Mouse (Mus musculus) intestine, embryonic 16.5 days (tissue): ENCODE results near the gene Pak1. TPM values are rescaled to one million over a fixed set of nuclear protein-coding genes. Genes with fewer than 3 reads are reported as not detected.

Source experiments
- ATAC-seq: fragments of 200-750 bp; cut with Nextera tagmentation; 2 replicates; pipeline ENCODE4 v1.8.0; 2017; ENCODE audit warnings: moderate TSS enrichment, moderate library complexity
- H3K27ac ChIP-seq: fragments of 300-500 bp; sonication (generic); 2 replicates; pipeline ENCODE4 v1.5.1; 2014; ENCODE audit warnings: mild to moderate bottlenecking, low read length
- H3K27me3 ChIP-seq: fragments of 300-500 bp; sonication (generic); replicated peaks from 2 replicates; pipeline ENCODE4 v1.6.1; 2014; ENCODE audit warnings: low read length, control low read depth, mixed read lengths; ENCODE audit not compliant: control insufficient read depth, insufficient read depth
- H3K36me3 ChIP-seq: fragments of 300-500 bp; sonication (generic); 2 replicates; pipeline ENCODE4 v1.6.1; 2014; ENCODE audit warnings: low read length, control low read depth; ENCODE audit not compliant: control insufficient read depth, insufficient read depth
- H3K4me1 ChIP-seq: fragments of 300-500 bp; sonication (generic); 2 replicates; pipeline ENCODE4 v1.6.1; 2014; ENCODE audit warnings: low read length, control low read depth, mixed read lengths; ENCODE audit not compliant: control insufficient read depth, insufficient read depth
- H3K4me2 ChIP-seq: fragments of 300-500 bp; sonication (generic); 2 replicates; pipeline ENCODE4 v1.6.1; 2014; ENCODE audit warnings: low read depth, low read length, control low read depth
- H3K4me3 ChIP-seq: fragments of 300-500 bp; sonication (generic); 2 replicates; pipeline ENCODE4 v1.5.1; 2014; ENCODE audit warnings: mild to moderate bottlenecking, low read length
- H3K9ac ChIP-seq: fragments of 300-500 bp; sonication (generic); 2 replicates; pipeline ENCODE4 v1.6.1; 2014; ENCODE audit warnings: low read depth, low read length
- H3K9me3 ChIP-seq: fragments of 300-500 bp; sonication (generic); 2 replicates; pipeline ENCODE4 v1.6.1; 2016; ENCODE audit warnings: low read length, control low read depth; ENCODE audit not compliant: control insufficient read depth
- WGBS: fragments of 180-500 bp; shearing (Covaris S2); extraction: QIAGEN DNeasy Blood & Tissue Kit; methylation state at CpG from one replicate; pipeline ENCODE4 v1.1.7; 2014; 5-methylcytosine and 5-hydroxymethylcytosine counted together
- polyA plus RNA-seq: library from polyadenylated mRNA; unstranded; fragments of >200 nt; fragmentation: Nextera tagmentation; extraction: Ambion mirVana; gene quantifications from 2 replicates; pipeline ENCODE4 v1.2.1, GENCODE M21; 2015

The Pak1 gene
- polyA plus RNA-seq, 1 experiment from 2014 or later: 35.8 TPM

DNA sequence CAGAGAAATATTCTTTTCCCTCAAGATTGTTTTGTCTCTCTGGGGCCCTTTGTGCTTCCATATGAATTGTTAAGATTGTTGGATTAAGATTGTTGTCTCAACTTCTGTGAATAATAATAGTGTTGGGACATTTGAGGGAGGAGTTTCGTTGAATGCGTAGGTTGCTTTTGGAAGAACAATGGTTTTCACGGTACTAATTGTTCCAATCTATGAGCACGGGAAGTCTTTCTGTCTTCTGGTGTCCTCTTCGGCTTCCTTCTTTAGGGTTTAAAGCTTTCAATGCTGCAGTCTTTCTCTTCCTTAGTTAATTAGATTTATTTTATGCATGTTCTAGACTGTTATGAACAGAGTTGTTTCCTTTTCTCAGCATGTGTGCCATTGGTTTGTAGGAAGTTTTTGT lies 138.6 kb downstream of the Pak1 start:
- H3K27me3 ChIP-seq: no peaks in the 10 kb centered on the region
- H3K9ac ChIP-seq: no peak overlapping the region
- H3K4me1 ChIP-seq: no peaks in the 10 kb centered on the region
- 91% methylated on average over 5 of the region's 5 CpGs for WGBS
- no peak overlapping the region for H3K4me2 ChIP-seq
- H3K9me3 ChIP-seq: no peaks in the 10 kb centered on the region
- H3K4me3 ChIP-seq: no peak overlapping the region
- no peak for ATAC-seq
- no peaks in the 10 kb centered on the region for H3K36me3 ChIP-seq
- H3K27ac ChIP-seq: no peak overlapping the region

DNA sequence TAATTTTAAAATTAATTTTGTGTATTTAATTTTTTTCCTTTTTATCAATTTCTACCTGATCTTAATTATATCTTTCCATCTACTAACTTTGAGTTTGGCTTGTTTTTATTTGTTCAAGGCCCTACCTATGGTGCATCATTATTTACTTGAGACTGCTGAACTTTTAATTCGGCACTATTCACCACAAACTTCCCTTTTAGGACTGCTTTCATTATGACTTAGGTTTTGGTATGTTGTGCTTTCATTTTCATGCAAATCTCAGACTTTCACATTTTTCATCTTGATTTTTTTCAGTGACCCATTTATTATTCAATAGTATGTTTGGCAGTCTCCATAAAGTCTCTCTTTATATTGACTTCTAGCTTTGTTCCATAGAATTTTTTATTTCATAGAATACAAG lies 156.1 kb downstream of the Pak1 start:
- Histone ChIP-seq H3K4me3 (no peak overlapping the region), H3K36me3 (no peaks in the 10 kb centered on the region), H3K27ac (no peak overlapping the region), H3K4me1 (no peaks in the 10 kb centered on the region), H3K9me3 (no peaks in the 10 kb centered on the region), H3K4me2 (no peak overlapping the region), H3K27me3 (no peaks in the 10 kb centered on the region), H3K9ac (no peak overlapping the region)
- 86% methylated on average over 1 of the region's 1 CpGs for WGBS
- ATAC-seq: no peak

Other genes starting within 250 kb of the Pak1 start
- 78.6 and 81.8 TPM in 2 replicates for gene Aamdc, start 209.0 kb upstream of the Pak1 start, polyA plus RNA-seq
- 11.9 and 16.0 TPM in 2 replicates for gene Rsf1, start 208.7 kb upstream of the Pak1 start, polyA plus RNA-seq
- gene Clns1a, start 91.9 kb upstream of the Pak1 start, polyA plus RNA-seq: 136 and 152 TPM in 2 replicates
- gene Aqp11, start 50.3 kb upstream of the Pak1 start, polyA plus RNA-seq: 93.4 and 115 TPM in 2 replicates
- not detected in 2 replicates for gene Gdpd4, start 131.4 kb downstream of the Pak1 start, polyA plus RNA-seq